Mouse (Mus musculus) ES-E14 (cell line): ENCODE data around the gene Tmem198b. TPM values are rescaled to one million over a fixed set of nuclear protein-coding genes. Genes with fewer than 3 reads are reported as not detected.
A peak's percentile ranks its signal among the peaks of the same experiment; 100 is the strongest.
"Not testable (repeated sequence)": the region's sequence is repeated elsewhere in the genome, so short reads cannot be mapped to it uniquely, and the experiment has no call there.

Experiments
- DNase-seq: peaks from one replicate; pipeline ENCODE4 v3.0.0-alpha.2; 2013; ENCODE audit warnings: low read depth, low spot score
- H3K27ac ChIP-seq: 2 replicates; pipeline ENCODE4 v1.5.1; 2012; ENCODE audit warnings: low read depth, mild to moderate bottlenecking, low read length, moderate library complexity, mixed read lengths; ENCODE audit not compliant: poor library complexity, insufficient read depth, severe bottlenecking
- H3K36me3 ChIP-seq: 2 replicates; pipeline ENCODE4 v1.6.1; 2012; ENCODE audit warnings: mild to moderate bottlenecking, low read length, moderate library complexity, mixed read lengths; ENCODE audit not compliant: control insufficient read depth, poor library complexity, insufficient read depth, severe bottlenecking
- H3K4me1 ChIP-seq, 2 experiments: fragments of 150-350 bp in 1 of 2; sonication (generic) in 1 of 2; 2 replicates each; pipeline ENCODE4 v1.6.1; 2012; ENCODE audit warnings: low read length in 2 of 2, mild to moderate bottlenecking in 1 of 2, mixed read lengths in 1 of 2; ENCODE audit not compliant: control insufficient read depth in 2 of 2, insufficient read depth in 2 of 2, poor library complexity in 1 of 2
- H3K4me3 ChIP-seq, 2 experiments: fragments of 150-350 bp in 1 of 2; sonication (generic) in 1 of 2; 2 replicates each; pipeline ENCODE4 v1.5.1; 2012; ENCODE audit warnings: low read length in 2 of 2, low read depth in 1 of 2, mild to moderate bottlenecking in 1 of 2, mixed read lengths in 1 of 2; ENCODE audit not compliant: insufficient read depth in 1 of 2, poor library complexity in 1 of 2, severe bottlenecking in 1 of 2
- H3K9ac ChIP-seq: 2 replicates; pipeline ENCODE4 v1.6.1; 2012; ENCODE audit warnings: low read depth, mild to moderate bottlenecking, low read length, mixed read lengths; ENCODE audit not compliant: poor library complexity, insufficient read depth, severe bottlenecking
- H3K9me3 ChIP-seq: fragments of 150-350 bp; sonication (generic); 2 replicates; pipeline ENCODE4 v1.6.1; 2012; ENCODE audit warnings: low read depth, mild to moderate bottlenecking, low read length; ENCODE audit not compliant: control insufficient read depth, insufficient read depth
- CHD2 ChIP-seq: IDR thresholded peaks from 2 replicates; pipeline ENCODE4 v1.6.1; 2014; ENCODE audit warnings: mild to moderate bottlenecking, low read depth, low read length, inconsistent platforms
- HCFC1 ChIP-seq: IDR thresholded peaks from 2 replicates; pipeline ENCODE4 v1.6.1; 2012; ENCODE audit warnings: low read length, inconsistent platforms, borderline replicate concordance; ENCODE audit not compliant: insufficient read depth
- MAFK ChIP-seq: IDR thresholded peaks from 2 replicates; pipeline ENCODE4 v1.6.1; 2014; ENCODE audit warnings: mild to moderate bottlenecking, low read depth, low read length, inconsistent platforms; ENCODE audit not compliant: insufficient read depth
- ZC3H11A ChIP-seq: IDR thresholded peaks from 2 replicates; pipeline ENCODE4 v1.6.1; 2012; ENCODE audit warnings: low read depth, mild to moderate bottlenecking, inconsistent platforms, low read length, borderline replicate concordance
- ZNF384 ChIP-seq: IDR thresholded peaks from 2 replicates; pipeline ENCODE4 v1.6.1; 2012; ENCODE audit warnings: low read depth, low read length, inconsistent platforms
- in situ Hi-C, 2 experiments: fragments of 600-800 bp; cut with MboI; formaldehyde crosslinking; loops; one replicate each; pipeline ENCODE4 v1.15.1; 2025; ENCODE audit warnings: low sequenced_read_pairs in 2 of 2, inconsistent platforms in 1 of 2; ENCODE audit not compliant: unreplicated experiment in 2 of 2
- total RNA-seq: library from RNA; depleted of rRNA; stranded (reverse); fragments of 300-350 nt; gene quantifications from 2 replicates; pipeline ENCODE4 v1.2.3, GENCODE M21; 2012

Tmem198b gene
- total RNA-seq, 1 experiment: 7.7 TPM

- Histone ChIP-seq H3K9me3 (no peaks in the 10 kb centered on the region), H3K9ac (peak overlapping the region; percentile 37; the same call in 1 of the 2 replicates), H3K4me1 (peaks cover 2 to 5% of the 10 kb centered on the region in 2 experiments; a peak in 3 of 4 replicates), H3K36me3 (peaks cover 3% of the 10 kb centered on the region), H3K27ac (no peak overlapping the region), H3K4me3 (peak overlapping the region in 1 of 2 experiments; percentile 100; a peak in 2 of 4 replicates)
- DNase-seq: no peak
- in situ Hi-C loops: no loop called here
- no peak for TF ChIP-seq HCFC1
- no peak for TF ChIP-seq ZC3H11A
- TF ChIP-seq ZNF384: no peak
- no peak for TF ChIP-seq CHD2
- no peak for TF ChIP-seq MAFK
Observed at GRCm38 (mm10) chr10:128823821-128824220, 19.7 kb upstream of the Tmem198b start.

- H3K9ac ChIP-seq: peak overlapping the region; percentile 84; the same call in 1 of the 2 replicates
- H3K36me3 ChIP-seq, DNase-seq, H3K4me1 ChIP-seq, in situ Hi-C loops, H3K9me3 ChIP-seq, H3K27ac ChIP-seq: not testable (repeated sequence)
- peak overlapping the region; percentile 80 to 100 for H3K4me3 ChIP-seq
Observed at GRCm38 (mm10) chr10:128823087-128823486, 18.9 kb upstream of the Tmem198b start.

GRCm38 (mm10) chr10:128822135-128822534, 18.0 kb upstream of the Tmem198b start:
- Histone ChIP-seq H3K4me1 (peaks cover 2 to 5% of the 10 kb centered on the region in 2 experiments; a peak in 3 of 4 replicates), H3K36me3 (peaks cover 8% of the 10 kb centered on the region), H3K4me3 (peak overlapping the region; percentile 80 to 100), H3K27ac (peak overlapping the region; percentile 24; the same call in 1 of the 2 replicates), H3K9ac (peak overlapping the region; percentile 84), H3K9me3 (no peaks in the 10 kb centered on the region)
- in situ Hi-C loops: no loop called here
- DNase-seq: no peak
- TF ChIP-seq ZNF384: no peak
- no peak for TF ChIP-seq MAFK
- no peak for TF ChIP-seq ZC3H11A
- TF ChIP-seq CHD2: no peak
- no peak for TF ChIP-seq HCFC1

DNA sequence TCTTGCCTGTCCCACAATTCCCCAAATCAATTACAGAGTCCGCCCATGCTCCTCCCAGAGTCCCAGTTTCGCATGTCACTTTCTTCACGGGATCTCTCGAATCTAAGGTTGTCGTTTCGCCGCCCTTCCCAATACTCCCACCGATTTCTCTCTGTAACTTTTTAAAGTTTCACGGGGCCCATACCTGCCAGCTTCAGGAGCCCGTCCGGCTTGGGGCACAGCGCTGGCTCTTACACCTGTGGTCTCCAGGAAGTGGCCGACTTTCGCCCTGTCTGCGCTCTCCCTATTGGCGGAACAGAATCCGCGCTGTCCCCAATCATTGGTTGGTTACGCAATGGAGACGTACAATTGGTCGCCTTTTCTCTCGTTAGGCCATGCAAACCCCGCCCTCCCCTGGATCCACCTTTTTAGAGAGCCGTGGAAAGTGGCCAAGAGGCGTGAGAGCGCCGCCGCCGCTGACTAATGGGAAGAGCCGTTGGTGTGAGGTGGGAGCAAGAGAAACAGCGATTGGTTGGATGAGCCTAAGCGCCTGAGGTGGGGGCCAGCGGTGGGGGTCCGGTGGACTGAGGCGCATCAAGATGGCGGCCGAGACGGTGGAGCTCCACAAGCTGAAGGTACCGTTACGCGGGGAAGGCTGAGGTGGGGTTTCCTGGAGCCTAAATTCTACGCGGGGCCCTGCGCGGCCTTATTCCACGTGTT, 17.3 kb upstream of the Tmem198b start, which contains the start of gene Ormdl2:
Ormdl2 (minus strand) TSS at position 288 of the 699 bp plus-strand sequence.
- peaks cover 14% of the 10 kb centered on the region for H3K36me3 ChIP-seq
- H3K4me3 ChIP-seq: peak within 1 kb of the TSS; percentile 80 to 100
- peak; percentile 70; the same call in 1 of the 2 replicates for TF ChIP-seq HCFC1
- TF ChIP-seq ZNF384: no peak
- TF ChIP-seq CHD2: peak; percentile 94
- H3K4me1 ChIP-seq: peaks cover 2 to 5% of the 10 kb centered on the region in 2 experiments; a peak in 3 of 4 replicates
- H3K9me3 ChIP-seq: no peaks in the 10 kb centered on the region
- peak; percentile 100 for DNase-seq
- peak within 1 kb of the TSS; percentile 84 for H3K9ac ChIP-seq
- peak within 1 kb of the TSS; percentile 24; the same call in 1 of the 2 replicates for H3K27ac ChIP-seq
- in situ Hi-C loops: no loop called here

DNA sequence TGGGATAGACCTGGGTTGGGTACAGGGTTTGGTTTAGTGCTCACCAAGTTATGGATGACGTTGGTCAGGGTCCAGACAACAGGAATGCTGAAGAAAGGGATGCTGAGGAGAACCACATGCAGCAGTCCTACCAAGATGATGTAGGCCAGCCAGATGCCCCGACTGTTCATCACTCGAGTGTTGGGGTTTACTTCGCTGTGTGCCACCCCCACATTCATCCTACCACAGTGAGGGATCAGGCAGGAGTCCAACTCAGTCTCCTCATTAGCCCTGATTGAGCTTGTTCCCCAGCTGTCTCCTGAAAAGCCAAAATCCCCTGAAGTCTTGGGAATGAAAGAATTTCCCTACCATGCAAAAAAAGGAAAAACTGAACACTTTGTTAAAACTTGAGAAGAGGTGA, 16.0 kb upstream of the Tmem198b start:
- Histone ChIP-seq H3K9me3 (no peaks in the 10 kb centered on the region), H3K9ac (no peak overlapping the region), H3K27ac (no peak overlapping the region), H3K4me3 (peak overlapping the region in 1 of 2 experiments; percentile 95; a peak in 1 of 4 replicates), H3K4me1 (peaks cover 2 to 5% of the 10 kb centered on the region in 2 experiments; a peak in 3 of 4 replicates), H3K36me3 (peaks cover 16% of the 10 kb centered on the region)
- DNase-seq: no peak
- no peak for TF ChIP-seq ZNF384
- no peak for TF ChIP-seq HCFC1
- no peak for TF ChIP-seq ZC3H11A
- no peak for TF ChIP-seq MAFK
- TF ChIP-seq CHD2: no peak
- in situ Hi-C loops: no loop called here
